Mouse (Mus musculus) lung, adult 2 months (tissue): ENCODE measurements around the gene Hpcal1.

Source experiments
- CTCF ChIP-seq: fragments of 200-500 bp; IDR thresholded peaks from 2 replicates; pipeline ENCODE4 v1.5.1; 2011; ENCODE audit warnings: mild to moderate bottlenecking, low read length, control low read depth; ENCODE audit not compliant: insufficient read depth
- POLR2A ChIP-seq: fragments of 200-500 bp; IDR thresholded peaks from 2 replicates; pipeline ENCODE4 v1.6.1; 2011; ENCODE audit warnings: low read depth, mild to moderate bottlenecking, control low read depth, low read length, borderline replicate concordance; ENCODE audit errors: extremely low read depth

- TF ChIP-seq CTCF: no peak
- no peak for TF ChIP-seq POLR2A
These were observed 6.3 kb upstream of the Hpcal1 start for GRCm38 (mm10) chr12:17684315-17684714.
